Mouse (Mus musculus): ENCODE results near the gene 2210011C24Rik. TPM values are rescaled to one million over a fixed set of nuclear protein-coding genes. Genes with fewer than 3 reads are reported as not detected.

The 2210011C24Rik gene
- polyA plus RNA-seq, 1 experiment from 2014 or later = 4.7 TPM

DNA sequence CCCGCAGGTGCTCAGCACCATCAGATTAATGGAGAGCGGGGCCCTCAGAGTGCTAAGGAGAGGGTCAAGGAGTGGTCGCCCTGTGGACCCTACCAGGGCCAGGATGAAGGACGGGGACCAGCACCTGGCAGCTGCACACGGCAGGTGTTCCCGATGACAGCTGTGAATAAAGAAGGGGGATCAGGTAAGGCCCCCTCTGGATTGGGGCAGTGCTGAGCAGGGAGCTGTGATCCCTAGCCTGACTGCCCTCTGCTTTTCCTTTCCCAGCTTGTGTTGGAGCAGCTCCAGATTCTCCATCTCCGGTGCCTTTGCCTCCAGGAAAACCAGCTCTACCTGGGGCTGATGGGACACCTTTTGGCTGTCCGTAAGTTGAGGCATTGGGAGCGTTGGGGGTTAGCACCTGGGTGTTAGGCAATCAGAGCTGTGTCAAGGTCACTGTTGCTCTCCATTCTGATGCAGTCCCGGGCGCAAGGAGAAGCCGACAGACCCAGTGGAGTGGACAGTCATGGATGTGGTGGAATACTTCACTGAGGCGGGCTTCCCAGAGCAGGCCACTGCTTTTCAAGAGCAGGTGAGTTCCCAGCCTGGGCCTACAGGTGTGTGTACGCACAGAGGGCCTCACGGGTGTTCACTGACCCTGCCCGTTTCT lies 12.8 kb downstream of the 2210011C24Rik start:
- Histone ChIP-seq H3K27ac (ENCODE audit: low read depth, low read length) (no peak overlapping the region), H3K4me3 (ENCODE audit: low read depth, low read length) (peak overlapping the region; percentile 62), H3K9ac (ENCODE audit: low read depth, low read length) (0 out of 2 replicates have a peak overlapping the region, but pooled peaks have one; percentile 45), H3K4me1 (replicated peaks; ENCODE audit: control insufficient read depth, insufficient read depth, low read length) (peaks cover 4% of the 10 kb centered on the region; the same call in 1 of the 2 replicates), H3K4me2 (replicated peaks; ENCODE audit: low read depth) (peak overlapping the region; percentile 93), H3K36me3 (ENCODE audit: control insufficient read depth, insufficient read depth) (peaks cover 6% of the 10 kb centered on the region; the same call in 1 of the 2 replicates), H3K9me3 (ENCODE audit: control insufficient read depth) (no peaks in the 10 kb centered on the region), H3K27me3 (replicated peaks; ENCODE audit: control insufficient read depth, insufficient read depth, low read length) (no peaks in the 10 kb centered on the region)
- no peak for ATAC-seq
- no peak for TF ChIP-seq CTCF (IDR thresholded peaks at IDR 0.05; ENCODE audit: low read depth)
- WGBS = 54% methylated on average over 16 of the region's 16 CpGs

DNA sequence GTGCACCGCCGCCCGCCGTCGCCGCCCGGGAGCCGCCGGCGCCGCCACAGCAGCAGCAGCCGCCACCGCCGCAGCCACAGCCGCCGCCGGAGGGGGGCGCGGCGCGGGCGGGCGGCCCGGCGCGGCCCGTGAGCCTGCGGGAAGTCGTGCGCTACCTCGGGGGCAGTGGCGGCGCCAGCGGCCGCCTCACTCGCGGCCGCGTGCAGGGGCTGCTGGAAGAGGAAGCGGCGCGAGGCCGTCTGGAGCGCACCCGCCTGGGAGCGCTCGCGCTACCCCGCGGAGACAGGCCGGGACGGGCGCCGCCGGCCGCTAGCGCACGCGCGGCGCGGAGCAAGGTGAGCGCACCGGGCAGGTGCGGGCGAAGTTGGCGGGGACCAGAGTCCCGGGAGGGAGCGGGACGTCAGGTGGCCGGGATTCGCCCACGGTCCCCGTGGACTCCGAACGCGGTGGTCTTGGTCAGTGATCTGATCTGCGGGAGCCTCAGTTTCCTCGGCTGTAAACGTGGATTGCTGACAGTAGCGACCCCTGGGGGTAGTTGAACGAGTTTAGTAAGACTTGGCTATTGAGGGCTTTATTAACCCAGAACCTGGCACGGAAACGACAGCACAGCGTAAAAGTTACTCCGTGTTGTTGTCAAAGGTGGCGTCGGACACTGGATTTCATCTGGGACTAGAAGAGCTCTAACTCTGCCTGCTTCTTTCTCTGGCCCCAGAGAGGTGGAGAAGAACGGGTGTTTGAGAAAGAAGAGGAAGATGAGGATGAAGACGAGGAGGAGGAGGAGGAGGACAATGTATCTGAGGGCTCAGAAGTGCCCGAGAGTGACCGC lies 13.5 kb downstream of the 2210011C24Rik start:
- H3K4me3 ChIP-seq (ENCODE audit: low read depth, low read length) = peak overlapping the region; percentile 62
- peak overlapping the region; percentile 45; the same call in 1 of the 2 replicates for H3K9ac ChIP-seq (ENCODE audit: low read depth, low read length)
- ATAC-seq = peak; percentile 23; the same call in 1 of the 2 replicates
- 1% methylated on average over 75 of the region's 92 CpGs for WGBS
- H3K4me1 ChIP-seq (replicated peaks; ENCODE audit: control insufficient read depth, insufficient read depth, low read length) = no peaks in the 10 kb centered on the region; the same call in 1 of the 2 replicates
- TF ChIP-seq CTCF (IDR thresholded peaks at IDR 0.05; ENCODE audit: low read depth) = peak; percentile 71
- peak overlapping the region; percentile 54; the same call in 1 of the 2 replicates for H3K27ac ChIP-seq (ENCODE audit: low read depth, low read length)
- H3K36me3 ChIP-seq (ENCODE audit: control insufficient read depth, insufficient read depth) = peaks cover 6% of the 10 kb centered on the region; the same call in 1 of the 2 replicates
- no peaks in the 10 kb centered on the region for H3K9me3 ChIP-seq (ENCODE audit: control insufficient read depth)
- H3K4me2 ChIP-seq (replicated peaks; ENCODE audit: low read depth) = peak overlapping the region; percentile 93
- H3K27me3 ChIP-seq (replicated peaks; ENCODE audit: control insufficient read depth, insufficient read depth, low read length) = no peaks in the 10 kb centered on the region

DNA sequence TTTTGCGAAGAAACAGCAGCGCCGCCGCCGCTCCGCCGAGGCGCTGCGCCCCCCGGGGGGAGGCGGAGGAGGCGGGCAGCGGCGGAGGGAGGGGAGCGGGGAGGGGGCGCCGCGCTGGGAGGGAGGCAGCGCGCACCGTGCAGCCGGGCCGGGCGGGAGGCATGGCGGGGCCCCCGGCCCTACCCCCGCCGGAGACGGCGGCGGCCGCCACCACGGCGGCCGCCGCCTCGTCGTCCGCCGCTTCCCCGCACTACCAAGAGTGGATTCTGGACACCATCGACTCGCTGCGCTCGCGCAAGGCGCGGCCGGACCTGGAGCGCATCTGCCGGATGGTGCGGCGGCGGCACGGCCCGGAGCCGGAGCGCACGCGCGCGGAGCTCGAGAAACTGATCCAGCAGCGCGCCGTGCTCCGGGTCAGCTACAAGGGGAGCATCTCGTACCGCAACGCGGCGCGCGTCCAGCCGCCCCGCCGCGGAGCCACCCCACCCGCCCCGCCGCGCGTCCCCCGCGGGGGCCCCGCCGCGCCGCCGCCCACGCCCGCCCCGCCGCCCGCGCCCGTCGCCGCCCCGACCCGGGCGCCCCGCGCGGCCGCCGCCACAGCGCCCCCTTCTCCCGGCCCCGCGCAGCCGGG lies 14.3 kb downstream of the 2210011C24Rik start, which contains the start of gene Samd1:
Gene Samd1, plus strand, starts transcription at position 162 of the 631 bp plus-strand sequence.
- peak; percentile 5; the same call in 1 of the 2 replicates for ATAC-seq
- under 1% methylated on average over 44 of the region's 112 CpGs for WGBS
- no peaks in the 10 kb centered on the region for H3K9me3 ChIP-seq (ENCODE audit: control insufficient read depth)
- H3K4me2 ChIP-seq (replicated peaks; ENCODE audit: low read depth) = peak within 1 kb of the TSS; percentile 93
- no peaks in the 10 kb centered on the region; the same call in 1 of the 2 replicates for H3K4me1 ChIP-seq (replicated peaks; ENCODE audit: control insufficient read depth, insufficient read depth, low read length)
- peaks cover 6% of the 10 kb centered on the region; the same call in 1 of the 2 replicates for H3K36me3 ChIP-seq (ENCODE audit: control insufficient read depth, insufficient read depth)
- TF ChIP-seq CTCF (IDR thresholded peaks at IDR 0.05; ENCODE audit: low read depth) = no peak
- H3K4me3 ChIP-seq (ENCODE audit: low read depth, low read length) = peak within 1 kb of the TSS; percentile 67
- H3K27me3 ChIP-seq (replicated peaks; ENCODE audit: control insufficient read depth, insufficient read depth, low read length) = no peaks in the 10 kb centered on the region
- H3K27ac ChIP-seq (ENCODE audit: low read depth, low read length) = peak within 1 kb of the TSS; percentile 82
- peak within 1 kb of the TSS; percentile 53 for H3K9ac ChIP-seq (ENCODE audit: low read depth, low read length)

DNA sequence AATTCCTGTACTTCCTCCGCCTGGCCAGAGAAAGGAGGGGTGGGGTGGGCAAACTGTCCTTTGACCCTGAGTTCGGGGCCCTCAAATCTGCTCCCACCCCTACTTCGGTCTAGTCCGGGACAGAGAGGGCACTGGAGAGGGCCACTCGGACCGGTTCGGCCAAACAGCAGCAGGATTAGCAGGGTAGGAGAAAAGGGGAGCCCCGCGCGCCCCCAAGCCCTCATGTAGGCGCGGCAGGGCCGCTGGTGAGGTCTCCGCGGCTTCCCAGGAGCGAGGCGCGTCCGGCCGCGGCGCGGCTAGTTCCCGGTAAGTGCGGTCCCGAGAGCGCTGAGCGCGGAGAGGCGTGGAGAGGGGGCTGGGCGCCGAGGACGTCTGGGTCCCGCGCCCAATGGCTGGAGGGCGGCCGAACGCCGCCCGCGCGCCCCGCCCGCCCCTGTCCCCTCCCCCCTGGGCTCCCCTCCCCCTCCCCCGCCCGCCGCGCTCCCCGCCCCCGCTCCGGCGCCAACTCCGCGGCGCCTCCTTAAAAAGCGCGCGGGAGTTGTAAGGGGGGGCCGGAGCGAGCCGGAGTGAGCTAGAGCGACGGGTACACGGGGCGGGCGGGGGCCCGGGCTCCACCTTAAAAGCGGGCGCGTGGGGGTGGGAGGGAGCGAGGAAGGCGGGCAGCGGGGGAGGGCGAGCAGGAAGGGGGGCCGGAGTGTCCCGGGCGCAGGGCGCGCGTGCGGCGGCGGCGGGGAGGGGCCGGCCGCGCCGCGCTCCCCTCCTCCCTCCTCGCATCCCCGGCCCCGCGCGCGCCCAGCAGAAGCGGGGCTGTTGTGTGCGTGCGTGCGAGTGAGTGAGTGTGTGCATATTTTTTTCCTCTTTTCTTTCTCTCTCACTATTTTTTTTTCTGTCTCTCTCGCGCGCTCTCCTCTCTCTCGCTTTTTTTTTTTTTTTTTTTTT lies 15.1 kb downstream of the 2210011C24Rik start:
- WGBS = under 1% methylated on average over 52 of the region's 103 CpGs
- peaks cover 14% of the 10 kb centered on the region; the same call in 1 of the 2 replicates for H3K36me3 ChIP-seq (ENCODE audit: control insufficient read depth, insufficient read depth)

DNA sequence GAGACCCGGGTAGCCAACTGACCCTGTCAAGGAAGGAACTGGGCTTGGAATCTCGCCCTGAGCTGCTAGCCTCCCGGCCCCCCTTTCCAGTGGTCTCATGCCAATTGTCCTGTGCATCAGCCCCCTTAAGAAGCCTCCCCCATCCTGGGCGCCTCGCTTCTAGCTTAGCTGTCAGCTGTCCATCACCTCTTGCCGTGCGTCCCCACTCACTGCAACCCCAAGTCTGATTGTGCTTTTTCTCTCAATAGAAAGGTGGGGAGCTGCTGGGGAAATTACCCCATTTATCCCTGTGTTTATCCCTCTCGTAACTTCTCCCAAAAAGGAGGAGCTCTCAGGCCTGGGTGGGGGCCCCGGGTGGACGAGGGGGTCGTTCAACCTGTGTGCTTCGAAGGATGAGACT lies 16.0 kb downstream of the 2210011C24Rik start:
- no peak overlapping the region for H3K9ac ChIP-seq (ENCODE audit: low read depth, low read length)
- H3K4me3 ChIP-seq (ENCODE audit: low read depth, low read length) = peak overlapping the region; percentile 67; the same call in 1 of the 2 replicates
- no peaks in the 10 kb centered on the region; the same call in 1 of the 2 replicates for H3K4me1 ChIP-seq (replicated peaks; ENCODE audit: control insufficient read depth, insufficient read depth, low read length)
- H3K36me3 ChIP-seq (ENCODE audit: control insufficient read depth, insufficient read depth) = peaks cover 17% of the 10 kb centered on the region
- no peak for ATAC-seq
- no peaks in the 10 kb centered on the region for H3K9me3 ChIP-seq (ENCODE audit: control insufficient read depth)
- WGBS = 39% methylated on average over 12 of the region's 12 CpGs
- H3K27ac ChIP-seq (ENCODE audit: low read depth, low read length) = no peak overlapping the region
- peak overlapping the region; percentile 93; the same call in 1 of the 2 replicates for H3K4me2 ChIP-seq (replicated peaks; ENCODE audit: low read depth)
- no peaks in the 10 kb centered on the region for H3K27me3 ChIP-seq (replicated peaks; ENCODE audit: control insufficient read depth, insufficient read depth, low read length)
- no peak for TF ChIP-seq CTCF (IDR thresholded peaks at IDR 0.05; ENCODE audit: low read depth)

More for the DNA sequence above, 15.1 kb downstream of the 2210011C24Rik start:
- no peak for TF ChIP-seq CTCF (IDR thresholded peaks at IDR 0.05; ENCODE audit: low read depth)
- Histone ChIP-seq H3K9ac (ENCODE audit: low read depth, low read length) (peak overlapping the region; percentile 53), H3K27ac (ENCODE audit: low read depth, low read length) (peak overlapping the region; percentile 82), H3K4me2 (replicated peaks; ENCODE audit: low read depth) (peak overlapping the region; percentile 93), H3K27me3 (replicated peaks; ENCODE audit: control insufficient read depth, insufficient read depth, low read length) (no peaks in the 10 kb centered on the region), H3K4me3 (ENCODE audit: low read depth, low read length) (peak overlapping the region; percentile 67), H3K9me3 (ENCODE audit: control insufficient read depth) (no peaks in the 10 kb centered on the region), H3K4me1 (replicated peaks; ENCODE audit: control insufficient read depth, insufficient read depth, low read length) (no peaks in the 10 kb centered on the region; the same call in 1 of the 2 replicates)
- ATAC-seq = peak; percentile 74
